Mouse (Mus musculus) hindbrain, embryonic 12.5 days (tissue): Measurements from ENCODE around the gene Gcm2. TPM values are rescaled to one million over a fixed set of nuclear protein-coding genes. Genes with fewer than 3 reads are reported as not detected.

Experiments used
- ATAC-seq: fragments of 200-750 bp; cut with Nextera tagmentation; 2 replicates; pipeline ENCODE4 v1.8.0; 2017; ENCODE audit warnings: moderate TSS enrichment; ENCODE audit not compliant: low FRiP score
- H3K27ac ChIP-seq: fragments of 300-500 bp; sonication (generic); 2 replicates; pipeline ENCODE4 v1.5.1; 2016; ENCODE audit warnings: mild to moderate bottlenecking
- H3K27me3 ChIP-seq: fragments of 300-500 bp; sonication (generic); 2 replicates; pipeline ENCODE4 v1.6.1; 2016; ENCODE audit warnings: mild to moderate bottlenecking
- H3K36me3 ChIP-seq: fragments of 300-500 bp; sonication (generic); 2 replicates; pipeline ENCODE4 v1.6.1; 2016; ENCODE audit warnings: mild to moderate bottlenecking
- H3K4me1 ChIP-seq: fragments of 300-500 bp; sonication (generic); 2 replicates; pipeline ENCODE4 v1.6.1; 2016
- H3K4me2 ChIP-seq: fragments of 300-500 bp; sonication (generic); replicated peaks from 2 replicates; pipeline ENCODE4 v1.6.1; 2016; ENCODE audit warnings: mild to moderate bottlenecking
- H3K4me3 ChIP-seq: fragments of 300-500 bp; sonication (generic); 2 replicates; pipeline ENCODE4 v1.5.1; 2016; ENCODE audit warnings: mild to moderate bottlenecking
- H3K9ac ChIP-seq: fragments of 300-500 bp; sonication (generic); 2 replicates; pipeline ENCODE4 v1.6.1; 2016; ENCODE audit warnings: mild to moderate bottlenecking, moderate library complexity
- H3K9me3 ChIP-seq: fragments of 300-500 bp; sonication (generic); replicated peaks from 2 replicates; pipeline ENCODE4 v1.6.1; 2016; ENCODE audit warnings: mild to moderate bottlenecking
- WGBS: fragments of 180-500 bp; shearing (Covaris S2); methylation state at CpG from one replicate; pipeline ENCODE4 v1.1.7; 2016; 5-methylcytosine and 5-hydroxymethylcytosine counted together
- polyA plus RNA-seq: library from polyadenylated mRNA; unstranded; fragments of >200 nt; fragmentation: Nextera tagmentation; extraction: Ambion mirVana; gene quantifications from 2 replicates; pipeline ENCODE4 v1.2.1, GENCODE M21; 2016

The Gcm2 gene
- polyA plus RNA-seq, 1 experiment from 2014 or later, result not detected

DNA sequence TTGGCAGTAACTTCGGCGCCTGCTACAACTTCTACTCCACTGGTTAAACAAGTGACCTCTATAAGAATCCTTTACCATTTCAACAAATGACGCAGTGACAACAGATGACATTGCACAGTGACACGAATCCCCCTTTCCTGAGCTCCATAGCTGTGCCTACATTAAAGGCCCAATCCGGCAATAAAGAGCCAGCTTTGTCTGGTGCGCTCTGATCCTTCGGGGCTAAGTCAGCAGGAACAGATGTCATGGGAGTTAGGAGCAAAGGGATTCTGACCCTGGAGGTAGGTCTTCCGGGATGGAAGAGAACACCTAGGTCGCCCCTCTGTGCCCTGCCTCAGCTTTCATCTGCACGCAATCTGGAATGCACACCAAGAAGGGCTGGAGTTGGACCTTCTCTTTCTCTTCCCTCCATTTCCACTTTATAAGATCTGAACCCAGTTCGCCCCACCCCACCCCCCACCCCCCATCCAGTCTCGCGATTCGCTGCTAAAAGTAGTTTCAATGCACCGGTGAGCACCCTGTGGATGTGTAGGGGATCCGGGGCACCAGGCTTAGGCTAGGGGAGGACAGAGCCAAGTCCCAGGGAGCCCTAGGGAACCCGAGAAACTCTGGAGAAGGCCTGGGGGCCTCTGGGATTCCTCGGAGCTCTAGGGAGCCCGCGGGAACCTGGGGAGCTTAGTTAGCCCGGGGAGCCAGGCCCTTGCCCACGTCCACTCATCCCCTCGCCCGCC lies 32.0 kb downstream of the Gcm2 start:
- H3K9me3 ChIP-seq, result no peaks in the 10 kb centered on the region
- H3K36me3 ChIP-seq, result no peaks in the 10 kb centered on the region
- peak; percentile 72 for ATAC-seq
- peaks cover 38% of the 10 kb centered on the region for H3K27me3 ChIP-seq
- no peaks in the 10 kb centered on the region; the same call in 1 of the 2 replicates for H3K4me1 ChIP-seq
- 9% methylated on average over 22 of the region's 24 CpGs for WGBS
- H3K4me3 ChIP-seq, result peak overlapping the region; percentile 46
- peak overlapping the region; percentile 44 for H3K9ac ChIP-seq
- H3K27ac ChIP-seq, result no peak overlapping the region
- peak overlapping the region; percentile 69 for H3K4me2 ChIP-seq

- H3K4me2 ChIP-seq, result no peak overlapping the region
- H3K27me3 ChIP-seq, result peaks cover 38% of the 10 kb centered on the region
- H3K27ac ChIP-seq, result no peak overlapping the region
- H3K9ac ChIP-seq, result no peak overlapping the region
- H3K9me3 ChIP-seq, result no peaks in the 10 kb centered on the region
- no peak overlapping the region for H3K4me3 ChIP-seq
- no peaks in the 10 kb centered on the region for H3K36me3 ChIP-seq
- WGBS, result 76% methylated on average over 9 of the region's 9 CpGs
- no peaks in the 10 kb centered on the region; the same call in 1 of the 2 replicates for H3K4me1 ChIP-seq
- no peak for ATAC-seq
Measured at GRCm38 (mm10) chr13:41077921-41078320, 32.9 kb downstream of the Gcm2 start.

DNA sequence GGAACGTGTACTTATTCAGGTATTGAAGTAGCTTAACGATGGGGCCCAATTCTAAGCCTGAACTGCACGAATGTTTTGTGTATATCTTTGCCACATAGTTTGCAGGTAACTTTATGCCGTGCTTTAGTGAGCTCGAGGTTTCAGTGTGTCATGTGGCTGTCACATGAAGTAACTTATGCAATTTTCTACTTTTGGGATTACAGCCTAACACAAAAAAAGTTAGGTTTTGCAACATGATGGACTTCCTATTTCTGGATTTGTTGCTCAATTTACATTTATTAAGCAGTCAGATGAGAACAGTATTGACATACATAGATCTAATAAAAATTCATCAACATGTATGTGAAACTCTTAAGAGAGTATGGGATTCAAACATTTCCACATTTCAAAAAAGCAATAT lies 37.0 kb downstream of the Gcm2 start:
- Histone ChIP-seq H3K9ac (no peak overlapping the region), H3K4me2 (no peak overlapping the region), H3K4me1 (no peaks in the 10 kb centered on the region), H3K4me3 (no peak overlapping the region), H3K36me3 (no peaks in the 10 kb centered on the region), H3K27me3 (peaks cover 17% of the 10 kb centered on the region; the same call in 1 of the 2 replicates), H3K9me3 (no peaks in the 10 kb centered on the region), H3K27ac (no peak overlapping the region)
- no peak for ATAC-seq
- WGBS, result 89% methylated on average over 5 of the region's 5 CpGs

- Histone ChIP-seq H3K36me3 (no peaks in the 10 kb centered on the region), H3K9me3 (no peaks in the 10 kb centered on the region), H3K4me1 (no peaks in the 10 kb centered on the region), H3K4me3 (no peak overlapping the region), H3K27ac (no peak overlapping the region), H3K4me2 (no peak overlapping the region), H3K9ac (no peak overlapping the region), H3K27me3 (no peaks in the 10 kb centered on the region; the same call in 1 of the 2 replicates)
- no peak for ATAC-seq
- 92% methylated on average over 11 of the region's 11 CpGs for WGBS
Measured at GRCm38 (mm10) chr13:41071617-41072016, 39.2 kb downstream of the Gcm2 start.

DNA sequence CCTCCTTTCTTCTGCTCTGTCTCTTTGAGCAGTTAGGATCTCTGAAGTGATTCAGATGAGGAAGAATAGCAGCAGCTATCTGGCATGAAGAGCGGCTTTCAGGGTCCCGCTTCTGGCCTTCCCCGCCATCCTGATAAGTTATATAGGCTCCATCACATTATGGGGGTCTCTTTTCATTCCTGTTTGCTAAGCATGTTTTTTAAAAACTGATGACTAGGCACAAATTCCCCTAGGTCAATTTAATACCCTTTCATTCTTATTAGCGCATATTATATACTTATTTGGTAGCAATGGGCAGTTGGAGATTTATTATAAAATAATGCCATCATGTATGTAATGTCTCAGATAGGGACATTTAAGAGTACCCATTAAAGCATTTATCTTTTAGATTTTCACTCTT lies 43.2 kb downstream of the Gcm2 start:
- ATAC-seq, result no peak
- Histone ChIP-seq H3K4me2 (no peak overlapping the region), H3K9ac (no peak overlapping the region), H3K4me3 (no peak overlapping the region), H3K9me3 (no peaks in the 10 kb centered on the region), H3K36me3 (no peaks in the 10 kb centered on the region), H3K27me3 (no peaks in the 10 kb centered on the region), H3K4me1 (no peaks in the 10 kb centered on the region), H3K27ac (no peak overlapping the region)
- WGBS, result 95% methylated on average over 4 of the region's 4 CpGs

GRCm38 (mm10) chr13:41051965-41052364 lies 58.9 kb downstream of the Gcm2 start:
- Histone ChIP-seq H3K9ac (no peak overlapping the region), H3K4me1 (no peaks in the 10 kb centered on the region), H3K4me3 (no peak overlapping the region), H3K9me3 (no peaks in the 10 kb centered on the region), H3K4me2 (no peak overlapping the region), H3K36me3 (no peaks in the 10 kb centered on the region), H3K27ac (no peak overlapping the region), H3K27me3 (no peaks in the 10 kb centered on the region)
- 70% methylated on average over 5 of the region's 5 CpGs for WGBS
- ATAC-seq, result no peak

Other genes with a start within 250 kb of the Gcm2 start
- 67.9 and 73.9 TPM in 2 replicates for gene Pak1ip1, start 110.0 kb downstream of the Gcm2 start, polyA plus RNA-seq
- 139 and 148 TPM in 2 replicates for gene Tmem14c, start 94.7 kb downstream of the Gcm2 start, polyA plus RNA-seq
- gene Mak, start 31.3 kb downstream of the Gcm2 start, polyA plus RNA-seq, result 1.2 and 1.9 TPM in 2 replicates
- gene Sycp2l, start 3.3 kb upstream of the Gcm2 start, polyA plus RNA-seq, result not detected in 2 replicates
- 38.0 and 41.4 TPM in 2 replicates for gene Elovl2, start 109.4 kb upstream of the Gcm2 start, polyA plus RNA-seq
- 20.0 and 21.5 TPM in 2 replicates for gene Smim13, start 138.8 kb upstream of the Gcm2 start, polyA plus RNA-seq
- not detected in 2 replicates for gene Gm17364, start 162.9 kb upstream of the Gcm2 start, polyA plus RNA-seq